Mouse (Mus musculus) hindbrain, embryonic 10.5 days (tissue): ENCODE measurements around the gene Runx1. TPM values are rescaled to one million over a fixed set of nuclear protein-coding genes. Genes with fewer than 3 reads are reported as not detected.

ENCODE experiments used
- DNase-seq: peaks from one replicate; pipeline ENCODE4 v3.0.0-alpha.2; 2017; ENCODE audit warnings: low spot score
- H3K27ac ChIP-seq: fragments of 300-500 bp; sonication (generic); 2 replicates; pipeline ENCODE4 v1.5.1; 2016; ENCODE audit warnings: mild to moderate bottlenecking, moderate library complexity
- H3K27me3 ChIP-seq: fragments of 300-500 bp; sonication (generic); 2 replicates; pipeline ENCODE4 v1.6.1; 2016; ENCODE audit warnings: mild to moderate bottlenecking; ENCODE audit not compliant: poor library complexity, insufficient read depth, severe bottlenecking
- H3K36me3 ChIP-seq: fragments of 300-500 bp; sonication (generic); 2 replicates; pipeline ENCODE4 v1.6.1; 2016; ENCODE audit warnings: mild to moderate bottlenecking, moderate library complexity
- H3K4me1 ChIP-seq: fragments of 300-500 bp; sonication (generic); replicated peaks from 2 replicates; pipeline ENCODE4 v1.6.1; 2016; ENCODE audit warnings: mild to moderate bottlenecking
- H3K4me3 ChIP-seq: fragments of 300-500 bp; sonication (generic); 2 replicates; pipeline ENCODE4 v1.5.1; 2016; ENCODE audit warnings: mild to moderate bottlenecking, moderate library complexity
- H3K9me3 ChIP-seq: fragments of 300-500 bp; sonication (generic); 2 replicates; pipeline ENCODE4 v1.6.1; 2016; ENCODE audit warnings: mild to moderate bottlenecking, moderate library complexity
- WGBS: fragments of 180-500 bp; shearing (Covaris S2); methylation state at CpG from one replicate; pipeline ENCODE4 v1.1.7; 2016; 5-methylcytosine and 5-hydroxymethylcytosine counted together
- polyA plus RNA-seq: library from polyadenylated mRNA; unstranded; fragments of >200 nt; fragmentation: Nextera tagmentation; extraction: Ambion mirVana; gene quantifications from 2 replicates; pipeline ENCODE4 v1.2.1, GENCODE M21; 2016

Runx1 gene
- polyA plus RNA-seq, 1 experiment from 2014 or later: 2.2 TPM

DNA sequence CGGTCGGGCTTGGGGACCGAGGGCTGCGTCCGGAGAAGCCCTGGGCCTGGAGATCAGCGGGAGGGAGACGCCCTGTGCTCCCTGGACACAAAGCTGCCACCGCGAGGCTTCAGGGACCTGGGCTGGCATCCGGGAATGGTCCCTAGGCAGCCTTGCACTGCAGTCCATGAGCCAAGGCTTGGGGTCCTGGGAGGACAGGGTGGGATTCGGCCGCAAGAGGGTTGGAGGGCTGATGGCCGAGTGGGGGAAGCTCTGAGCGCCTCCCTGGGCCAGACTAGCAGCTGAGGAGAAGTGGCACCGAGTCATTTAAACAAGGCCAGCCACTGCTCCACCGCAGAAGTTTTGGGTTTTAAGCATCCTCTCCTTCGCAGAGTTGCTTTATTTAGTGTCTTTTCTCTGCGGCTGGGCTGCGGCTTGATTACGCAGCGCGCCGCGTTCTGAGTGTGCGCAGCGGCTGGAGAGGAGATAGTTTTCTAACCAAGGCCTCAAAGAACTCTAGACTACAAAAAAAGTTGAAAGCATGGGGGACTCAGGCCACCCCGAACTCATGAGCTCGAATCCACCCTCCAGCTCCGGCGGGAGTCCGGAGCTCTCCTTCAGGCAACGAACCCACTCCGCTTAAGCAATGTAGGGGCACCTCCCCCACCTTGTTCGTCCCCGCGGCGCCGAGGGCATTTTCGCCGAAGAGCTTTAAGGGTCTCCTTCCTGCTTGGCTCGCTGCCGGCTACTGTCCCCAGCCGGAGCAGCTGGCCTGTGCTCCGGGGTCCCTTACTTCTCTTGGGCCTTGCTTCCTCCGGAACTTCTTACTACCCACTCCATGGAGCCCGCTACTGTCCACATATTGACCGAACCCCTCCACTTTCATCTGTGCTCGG is 128.0 kb downstream of the Runx1 start:
- Histone ChIP-seq H3K27ac (peak overlapping the region; percentile 85), H3K4me1 (peaks cover 48% of the 10 kb centered on the region)

DNA sequence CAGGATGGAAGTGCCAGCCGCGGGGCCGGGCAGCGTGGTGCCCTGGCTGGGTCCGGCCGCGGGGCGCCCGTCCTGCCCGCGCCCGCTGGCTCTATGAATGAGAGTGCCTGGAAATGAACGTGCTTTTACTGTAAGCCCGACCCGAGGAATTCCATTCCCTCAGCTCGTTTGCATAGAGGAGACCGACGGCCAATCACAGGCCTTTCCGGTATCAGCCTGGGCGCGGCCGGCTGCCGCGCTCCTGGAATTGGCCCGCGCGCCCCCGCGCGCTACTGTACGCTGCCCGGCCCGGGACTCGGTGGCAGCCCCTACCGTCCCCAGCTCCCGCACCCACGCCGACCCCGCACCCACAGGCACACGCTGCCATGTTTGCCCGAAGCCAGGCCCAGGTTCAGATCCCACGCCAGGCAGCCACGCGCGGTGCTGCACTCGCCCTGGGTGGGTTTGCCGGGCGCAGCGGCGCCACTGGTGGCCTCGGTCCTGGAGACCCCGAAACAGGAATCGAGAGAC is 128.7 kb downstream of the Runx1 start:
- Histone ChIP-seq H3K27ac (peak overlapping the region; percentile 85), H3K27me3 (peaks cover 99% of the 10 kb centered on the region), H3K9me3 (no peaks in the 10 kb centered on the region), H3K36me3 (no peaks in the 10 kb centered on the region), H3K4me3 (peak overlapping the region; percentile 73), H3K4me1 (peaks cover 50% of the 10 kb centered on the region)
- peak; percentile 82 for DNase-seq
- WGBS: under 1% methylated on average over 53 of the region's 53 CpGs

More for the DNA sequence above, 128.0 kb downstream of the Runx1 start:
- peak overlapping the region; percentile 73 for H3K4me3 ChIP-seq
- peaks cover 96% of the 10 kb centered on the region for H3K27me3 ChIP-seq
- H3K36me3 ChIP-seq: no peaks in the 10 kb centered on the region
- under 1% methylated on average over 48 of the region's 48 CpGs for WGBS
- H3K9me3 ChIP-seq: no peaks in the 10 kb centered on the region
- peak; percentile 69 for DNase-seq

GRCm38 (mm10) chr16:92696411-92697015 is 129.4 kb downstream of the Runx1 start:
- peaks cover 99% of the 10 kb centered on the region for H3K27me3 ChIP-seq
- H3K4me3 ChIP-seq: peak overlapping the region; percentile 73
- H3K36me3 ChIP-seq: no peaks in the 10 kb centered on the region
- no peaks in the 10 kb centered on the region for H3K9me3 ChIP-seq
- under 1% methylated on average over 24 of the region's 24 CpGs for WGBS
- DNase-seq: peak; percentile 56
- no peak overlapping the region for H3K27ac ChIP-seq
- peaks cover 50% of the 10 kb centered on the region for H3K4me1 ChIP-seq

GRCm38 (mm10) chr16:92695981-92696380 is 130.0 kb downstream of the Runx1 start:
- 9% methylated on average over 12 of the region's 12 CpGs for WGBS
- DNase-seq: no peak
- H3K4me1 ChIP-seq: peaks cover 50% of the 10 kb centered on the region

DNA sequence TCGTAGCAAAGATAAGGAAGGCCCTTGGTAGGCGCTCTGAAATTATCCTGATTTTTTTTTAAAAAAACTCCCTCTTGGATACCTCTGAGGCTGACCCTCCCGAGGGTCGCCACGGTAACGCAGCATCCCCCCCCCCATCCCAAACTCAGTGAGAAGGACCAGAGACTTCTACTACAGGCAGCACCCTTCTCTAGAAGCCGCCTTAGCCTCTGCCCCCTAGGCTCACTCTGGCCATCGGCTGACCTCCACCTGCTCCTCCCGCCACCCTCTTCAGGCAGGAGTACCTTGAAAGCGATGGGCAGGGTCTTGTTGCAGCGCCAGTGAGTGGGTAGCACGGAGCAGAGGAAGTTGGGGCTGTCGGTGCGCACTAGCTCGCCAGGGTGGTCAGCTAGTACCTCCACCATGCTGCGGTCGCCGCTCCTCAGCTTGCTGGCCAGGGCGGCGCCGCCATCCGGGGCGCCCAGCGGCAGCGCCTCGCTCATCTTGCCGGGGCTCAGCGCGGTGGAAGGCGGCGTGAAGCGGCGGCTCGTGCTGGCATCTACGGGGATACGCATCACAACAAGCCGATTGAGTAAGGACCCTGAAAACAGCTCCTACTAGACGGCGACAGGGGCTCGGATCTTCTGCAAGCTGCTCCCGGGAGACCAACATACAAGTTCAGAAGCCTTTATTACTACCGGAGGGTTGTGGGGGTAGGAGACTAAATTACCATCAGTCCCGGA is 130.6 kb downstream of the Runx1 start:
- Histone ChIP-seq H3K9me3 (no peaks in the 10 kb centered on the region), H3K27ac (peak overlapping the region; percentile 66), H3K4me1 (peaks cover 50% of the 10 kb centered on the region), H3K4me3 (peak overlapping the region; percentile 46), H3K27me3 (peaks cover 100% of the 10 kb centered on the region), H3K36me3 (no peaks in the 10 kb centered on the region)
- under 1% methylated on average over 43 of the region's 43 CpGs for WGBS
- DNase-seq: peak; percentile 66

More at GRCm38 (mm10) chr16:92695981-92696380, 130.0 kb downstream of the Runx1 start:
- Histone ChIP-seq H3K27me3 (peaks cover 100% of the 10 kb centered on the region), H3K27ac (no peak overlapping the region), H3K36me3 (no peaks in the 10 kb centered on the region), H3K9me3 (no peaks in the 10 kb centered on the region), H3K4me3 (peak overlapping the region; percentile 46)

DNA sequence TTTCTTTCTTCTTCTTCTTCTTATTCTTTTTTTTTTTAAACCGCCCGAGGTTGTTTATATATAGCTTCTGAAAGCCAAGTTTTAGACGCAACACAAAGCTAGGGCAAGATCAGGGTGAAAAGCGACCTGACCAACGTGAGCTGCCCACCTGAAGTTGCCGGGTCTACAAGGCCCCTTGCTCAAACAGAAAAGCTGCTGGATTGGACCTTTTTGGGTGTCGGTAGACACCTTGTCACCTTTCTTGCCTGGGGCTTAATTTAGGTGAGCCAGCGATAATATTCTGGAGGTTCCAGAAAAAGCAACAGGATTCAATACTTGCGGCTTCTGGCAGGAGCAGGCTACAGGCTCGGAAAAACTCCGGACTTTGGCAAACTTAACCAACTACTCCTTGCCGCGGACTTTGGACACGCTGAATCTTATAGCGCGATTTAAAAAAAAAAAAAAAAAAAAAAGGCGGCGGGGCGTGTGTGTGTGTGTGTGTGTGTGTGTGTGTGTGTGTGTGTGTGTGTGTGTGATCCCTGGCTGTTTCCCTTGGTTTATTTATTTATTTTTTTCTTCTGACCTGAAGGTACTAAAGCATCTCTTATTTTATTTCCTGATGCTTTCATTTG is 131.3 kb downstream of the Runx1 start:
- Histone ChIP-seq H3K36me3 (no peaks in the 10 kb centered on the region), H3K9me3 (no peaks in the 10 kb centered on the region), H3K27ac (no peak overlapping the region), H3K27me3 (peaks cover 100% of the 10 kb centered on the region), H3K4me1 (peaks cover 46% of the 10 kb centered on the region), H3K4me3 (peak overlapping the region; percentile 46)
- peak; percentile 32 for DNase-seq
- 4% methylated on average over 16 of the region's 19 CpGs for WGBS

GRCm38 (mm10) chr16:92690759-92691158 is 135.2 kb downstream of the Runx1 start:
- Histone ChIP-seq H3K36me3 (no peaks in the 10 kb centered on the region), H3K9me3 (no peaks in the 10 kb centered on the region), H3K27ac (no peak overlapping the region), H3K27me3 (peaks cover 63% of the 10 kb centered on the region), H3K4me3 (no peak overlapping the region), H3K4me1 (peaks cover 16% of the 10 kb centered on the region)
- DNase-seq: no peak
- WGBS: 83% methylated on average over 7 of the region's 7 CpGs

DNA sequence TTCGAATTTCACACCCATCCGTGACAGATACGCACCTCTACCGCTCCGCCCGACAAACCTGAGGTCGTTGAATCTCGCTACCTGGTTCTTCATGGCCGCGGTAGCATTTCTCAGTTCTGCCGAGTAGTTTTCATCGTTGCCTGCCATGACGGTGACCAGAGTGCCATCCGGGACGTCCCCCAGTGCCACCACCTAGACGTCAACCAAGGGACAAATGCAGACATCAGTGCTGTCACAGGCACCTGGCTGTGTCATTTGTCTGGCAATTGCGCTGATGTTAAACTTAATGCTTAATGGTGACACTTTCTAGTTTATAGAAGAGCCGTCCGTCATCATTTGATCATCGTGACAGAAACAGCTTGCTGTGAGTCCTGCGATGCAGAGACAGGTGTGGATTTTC is 137.0 kb downstream of the Runx1 start:
- H3K36me3 ChIP-seq: no peaks in the 10 kb centered on the region
- WGBS: 95% methylated on average over 21 of the region's 21 CpGs
- DNase-seq: no peak
- H3K9me3 ChIP-seq: no peaks in the 10 kb centered on the region
- H3K27ac ChIP-seq: no peak overlapping the region
- peaks cover 51% of the 10 kb centered on the region for H3K27me3 ChIP-seq
- no peak overlapping the region for H3K4me3 ChIP-seq
- peaks cover 11% of the 10 kb centered on the region for H3K4me1 ChIP-seq

GRCm38 (mm10) chr16:92686978-92687377 is 139.0 kb downstream of the Runx1 start:
- no peaks in the 10 kb centered on the region for H3K36me3 ChIP-seq
- 91% methylated on average over 10 of the region's 10 CpGs for WGBS
- no peak for DNase-seq
- peaks cover 11% of the 10 kb centered on the region for H3K4me1 ChIP-seq
- peaks cover 42% of the 10 kb centered on the region for H3K27me3 ChIP-seq
- no peak overlapping the region for H3K4me3 ChIP-seq
- H3K9me3 ChIP-seq: no peaks in the 10 kb centered on the region
- no peak overlapping the region for H3K27ac ChIP-seq

DNA sequence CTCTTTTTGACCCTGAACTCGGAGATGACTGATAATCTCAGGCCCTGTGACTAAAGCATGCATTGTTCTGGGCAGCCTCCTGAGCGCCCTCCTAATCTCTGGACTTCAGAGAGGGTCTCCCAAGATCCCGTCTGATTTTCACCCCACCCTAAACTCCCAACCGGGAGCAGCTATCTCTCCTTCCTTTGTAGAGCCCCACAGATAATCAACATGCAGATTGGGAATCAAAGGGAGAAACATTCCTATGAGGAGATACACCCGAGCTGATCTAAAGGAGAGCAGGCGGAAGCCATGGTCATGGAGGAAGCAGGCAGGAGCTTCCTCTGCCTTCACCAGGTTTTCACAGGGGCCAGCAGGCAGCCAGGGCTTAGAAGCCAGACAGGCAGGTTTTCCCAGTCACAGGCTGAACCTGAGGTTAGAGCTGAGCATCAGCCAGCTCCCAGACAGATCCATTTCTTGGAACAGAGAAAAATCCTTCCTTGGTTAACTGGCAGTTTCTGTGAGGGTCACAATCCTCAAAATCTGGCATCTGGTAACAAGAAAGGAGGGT is 140.1 kb downstream of the Runx1 start:
- WGBS: 48% methylated on average over 6 of the region's 6 CpGs
- peaks cover 11% of the 10 kb centered on the region for H3K4me1 ChIP-seq
- H3K9me3 ChIP-seq: no peaks in the 10 kb centered on the region
- H3K4me3 ChIP-seq: no peak overlapping the region
- no peak overlapping the region for H3K27ac ChIP-seq
- DNase-seq: no peak
- H3K36me3 ChIP-seq: no peaks in the 10 kb centered on the region
- peaks cover 31% of the 10 kb centered on the region; the same call in 1 of the 2 replicates for H3K27me3 ChIP-seq

DNA sequence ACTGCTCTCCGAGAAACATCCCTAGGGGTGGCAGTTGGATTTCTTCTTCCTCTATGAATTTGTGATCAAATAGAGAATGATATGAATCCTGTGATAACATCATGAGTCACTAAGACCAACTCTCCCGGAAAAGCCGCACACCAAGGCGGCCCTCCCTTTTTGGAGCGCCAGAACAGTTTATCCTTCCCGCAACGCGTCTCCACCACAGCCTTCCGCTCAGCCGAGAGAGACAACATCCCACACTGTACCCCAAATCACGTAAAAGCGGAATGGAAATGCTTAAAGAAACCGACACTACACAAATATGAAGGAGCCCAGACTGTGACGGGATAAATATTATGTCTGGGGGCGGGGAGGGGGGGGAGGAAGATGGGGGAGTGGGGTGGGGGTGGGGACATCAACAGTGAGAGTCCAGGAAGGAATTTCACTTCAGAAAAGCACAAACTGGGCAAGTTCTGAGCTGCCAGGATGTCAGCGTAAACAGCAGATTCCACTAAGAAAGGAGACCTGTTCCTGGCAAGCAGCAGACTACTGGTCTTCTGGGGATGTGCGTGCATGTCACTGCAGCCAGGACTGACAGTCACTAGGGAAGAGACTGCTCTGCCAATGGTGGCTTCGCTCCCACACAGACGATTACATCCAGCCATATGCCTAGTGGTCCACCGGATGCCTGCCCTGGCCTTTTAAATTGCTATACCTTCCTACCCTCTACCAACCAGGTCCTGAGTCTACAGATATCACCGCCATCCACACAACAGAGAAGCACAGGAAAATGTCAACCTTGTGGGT is 141.3 kb downstream of the Runx1 start:
- H3K4me1 ChIP-seq: peaks cover 11% of the 10 kb centered on the region
- no peak overlapping the region for H3K4me3 ChIP-seq
- no peaks in the 10 kb centered on the region for H3K36me3 ChIP-seq
- no peak for DNase-seq
- peaks cover 19% of the 10 kb centered on the region; the same call in 1 of the 2 replicates for H3K27me3 ChIP-seq
- no peak overlapping the region for H3K27ac ChIP-seq
- H3K9me3 ChIP-seq: no peaks in the 10 kb centered on the region
- WGBS: 79% methylated on average over 21 of the region's 21 CpGs
